Mouse (Mus musculus): Measurements from ENCODE around the gene Ooep. TPM values are rescaled to one million over a fixed set of nuclear protein-coding genes. Genes with fewer than 3 reads are reported as not detected.
A peak's percentile ranks its signal among the peaks of the same experiment; 100 is the strongest.
"Not testable (repeated sequence)": the region's sequence is repeated elsewhere in the genome, so short reads cannot be mapped to it uniquely, and the experiment has no call there.

Gene Ooep
- polyA plus RNA-seq, 1 experiment, result not detected

- H3K4me1 ChIP-seq (ENCODE audit: control insufficient read depth, insufficient read depth, low read length), result no peaks in the 10 kb centered on the region
- TF ChIP-seq CTCF (IDR thresholded peaks at IDR 0.05; ENCODE audit: low read depth, low read length) (no peak), POLR2A (IDR thresholded peaks at IDR 0.05; ENCODE audit: borderline replicate concordance, low read depth, low read length) (no peak)
- no peak overlapping the region for H3K4me3 ChIP-seq (ENCODE audit: insufficient read depth, low read length)
- no peak overlapping the region for H3K27ac ChIP-seq (ENCODE audit: insufficient read depth, low read depth, low read length)
Measured at GRCm38 (mm10) chr9:78354665-78355578, 23.6 kb downstream of the Ooep start.

- Histone ChIP-seq H3K4me1 (ENCODE audit: control insufficient read depth, insufficient read depth, low read length) (no peaks in the 10 kb centered on the region), H3K4me3 (ENCODE audit: insufficient read depth, low read length) (no peak overlapping the region), H3K27ac (ENCODE audit: insufficient read depth, low read depth, low read length) (no peak overlapping the region)
- TF ChIP-seq CTCF (IDR thresholded peaks at IDR 0.05; ENCODE audit: low read depth, low read length) (no peak), POLR2A (IDR thresholded peaks at IDR 0.05; ENCODE audit: borderline replicate concordance, low read depth, low read length) (no peak)
Measured at GRCm38 (mm10) chr9:78351504-78352220, 26.9 kb downstream of the Ooep start.

- H3K4me1 ChIP-seq (ENCODE audit: control insufficient read depth, insufficient read depth, low read length); H3K27ac ChIP-seq (ENCODE audit: insufficient read depth, low read depth, low read length); H3K4me3 ChIP-seq (ENCODE audit: insufficient read depth, low read length): not testable (repeated sequence)
Measured at GRCm38 (mm10) chr9:78350007-78350406, 28.5 kb downstream of the Ooep start.

- not testable (repeated sequence) for H3K4me1 ChIP-seq (ENCODE audit: control insufficient read depth, insufficient read depth, low read length); H3K27ac ChIP-seq (ENCODE audit: insufficient read depth, low read depth, low read length); H3K4me3 ChIP-seq (ENCODE audit: insufficient read depth, low read length)
Measured at GRCm38 (mm10) chr9:78349141-78349540, 29.4 kb downstream of the Ooep start.

GRCm38 (mm10) chr9:78348206-78349004, 30.1 kb downstream of the Ooep start:
- H3K4me3 ChIP-seq (ENCODE audit: insufficient read depth, low read length); H3K4me1 ChIP-seq (ENCODE audit: control insufficient read depth, insufficient read depth, low read length); H3K27ac ChIP-seq (ENCODE audit: insufficient read depth, low read depth, low read length): not testable (repeated sequence)

- Histone ChIP-seq H3K4me1 (ENCODE audit: control insufficient read depth, insufficient read depth, low read length) (no peaks in the 10 kb centered on the region), H3K4me3 (ENCODE audit: insufficient read depth, low read length) (no peak overlapping the region), H3K27ac (ENCODE audit: insufficient read depth, low read depth, low read length) (no peak overlapping the region)
- no peak for TF ChIP-seq POLR2A (IDR thresholded peaks at IDR 0.05; ENCODE audit: borderline replicate concordance, low read depth, low read length)
- TF ChIP-seq CTCF (IDR thresholded peaks at IDR 0.05; ENCODE audit: low read depth, low read length), result no peak
Measured at GRCm38 (mm10) chr9:78347004-78347403, 31.5 kb downstream of the Ooep start.

- H3K27ac ChIP-seq (ENCODE audit: insufficient read depth, low read depth, low read length); H3K4me1 ChIP-seq (ENCODE audit: control insufficient read depth, insufficient read depth, low read length); H3K4me3 ChIP-seq (ENCODE audit: insufficient read depth, low read length): not testable (repeated sequence)
Measured at GRCm38 (mm10) chr9:78345235-78345634, 33.3 kb downstream of the Ooep start.

GRCm38 (mm10) chr9:78343055-78343454, 35.5 kb downstream of the Ooep start:
- H3K27ac ChIP-seq (ENCODE audit: insufficient read depth, low read depth, low read length); H3K4me1 ChIP-seq (ENCODE audit: control insufficient read depth, insufficient read depth, low read length); H3K4me3 ChIP-seq (ENCODE audit: insufficient read depth, low read length): not testable (repeated sequence)

GRCm38 (mm10) chr9:78342494-78342893, 36.0 kb downstream of the Ooep start:
- H3K4me3 ChIP-seq (ENCODE audit: insufficient read depth, low read length); H3K4me1 ChIP-seq (ENCODE audit: control insufficient read depth, insufficient read depth, low read length); H3K27ac ChIP-seq (ENCODE audit: insufficient read depth, low read depth, low read length): not testable (repeated sequence)

GRCm38 (mm10) chr9:78340324-78340723, 38.2 kb downstream of the Ooep start:
- TF ChIP-seq CTCF (IDR thresholded peaks at IDR 0.05; ENCODE audit: low read depth, low read length), result peak; percentile 82
- H3K27ac ChIP-seq (ENCODE audit: insufficient read depth, low read depth, low read length); H3K4me1 ChIP-seq (ENCODE audit: control insufficient read depth, insufficient read depth, low read length); H3K4me3 ChIP-seq (ENCODE audit: insufficient read depth, low read length): not testable (repeated sequence)

GRCm38 (mm10) chr9:78337050-78337449, 41.5 kb downstream of the Ooep start:
- not testable (repeated sequence) for H3K4me1 ChIP-seq (ENCODE audit: control insufficient read depth, insufficient read depth, low read length); H3K4me3 ChIP-seq (ENCODE audit: insufficient read depth, low read length)

GRCm38 (mm10) chr9:78327289-78327688, 51.2 kb downstream of the Ooep start, which contains the start of gene Omt2b:
Gene Omt2b, plus strand, starts transcription at chr9:78327589.
- not testable (repeated sequence) for H3K27ac ChIP-seq (ENCODE audit: insufficient read depth, low read depth, low read length); H3K4me1 ChIP-seq (ENCODE audit: control insufficient read depth, insufficient read depth, low read length); H3K4me3 ChIP-seq (ENCODE audit: insufficient read depth, low read length)

More at GRCm38 (mm10) chr9:78337050-78337449, 41.5 kb downstream of the Ooep start:
- not testable (repeated sequence) for H3K27ac ChIP-seq (ENCODE audit: insufficient read depth, low read depth, low read length)
